Mouse (Mus musculus): ENCODE measurements around the gene Fasn. TPM values are rescaled to one million over a fixed set of nuclear protein-coding genes. Genes with fewer than 3 reads are reported as not detected.
"Not testable (repeated sequence)": the region's sequence is repeated elsewhere in the genome, so short reads cannot be mapped to it uniquely, and the experiment has no call there.

The Fasn gene
- polyA plus RNA-seq, 1 experiment from 2014 or later = 125 TPM

DNA sequence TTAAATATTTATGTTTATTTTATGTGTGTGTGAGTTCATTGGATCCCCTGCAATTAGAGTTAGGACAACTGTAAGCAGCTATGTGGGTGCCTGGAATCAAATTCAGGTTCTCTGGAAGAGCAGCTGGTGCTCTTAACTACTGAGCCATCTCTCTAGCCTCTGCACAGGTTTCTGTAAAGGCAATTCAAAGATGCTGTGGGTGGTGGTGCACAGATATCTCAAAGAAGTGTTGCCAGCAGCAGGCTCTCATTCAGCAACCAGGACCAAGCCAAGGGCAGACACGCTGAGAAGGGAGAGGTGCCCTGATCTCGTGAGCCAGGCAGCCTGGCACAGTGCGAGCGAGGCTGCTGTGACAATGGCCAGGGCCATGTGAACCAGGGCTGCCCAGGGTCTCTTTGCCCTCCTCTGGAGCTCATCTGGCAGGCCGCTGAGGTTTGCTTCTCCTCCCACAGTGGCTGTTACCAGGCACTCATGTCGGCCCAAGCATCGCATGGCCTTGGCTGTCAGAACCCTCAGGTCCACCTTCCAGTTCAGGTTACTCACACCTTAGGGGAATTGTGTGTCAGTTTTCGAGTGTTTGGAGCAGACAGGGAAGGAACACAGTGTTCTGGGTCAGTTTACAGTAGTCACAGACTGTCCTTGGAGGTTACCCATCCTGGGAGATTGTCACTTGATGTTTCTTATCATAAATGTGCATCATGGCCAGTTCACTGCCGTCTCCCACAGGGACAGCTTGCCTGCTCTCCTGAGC lies 22.6 kb upstream of the Fasn start:
- H3K9me3 ChIP-seq (replicated peaks) = no peaks in the 10 kb centered on the region
- H3K27ac ChIP-seq = no peak overlapping the region
- H3K4me1 ChIP-seq = peaks cover 8% of the 10 kb centered on the region
- WGBS = 89% methylated on average over 9 of the region's 9 CpGs
- DNase-seq (ENCODE audit: low spot score) = no peak
- no peaks in the 10 kb centered on the region for H3K27me3 ChIP-seq (ENCODE audit: low read depth, poor library complexity, severe bottlenecking)
- no peak overlapping the region for H3K4me3 ChIP-seq
- no peaks in the 10 kb centered on the region for H3K36me3 ChIP-seq

- no peaks in the 10 kb centered on the region for H3K27me3 ChIP-seq (ENCODE audit: low read depth, poor library complexity, severe bottlenecking)
- no peaks in the 10 kb centered on the region for H3K36me3 ChIP-seq
- WGBS = 88% methylated on average over 4 of the region's 4 CpGs
- no peak overlapping the region for H3K4me3 ChIP-seq
- peaks cover 3% of the 10 kb centered on the region; the same call in 1 of the 2 replicates for H3K4me1 ChIP-seq
- no peak for DNase-seq (ENCODE audit: low spot score)
- H3K9me3 ChIP-seq (replicated peaks) = no peaks in the 10 kb centered on the region
- no peak overlapping the region for H3K27ac ChIP-seq
These were observed 20.0 kb upstream of the Fasn start for GRCm38 (mm10) chr11:120844329-120844728.

GRCm38 (mm10) chr11:120833555-120834280 lies 9.4 kb upstream of the Fasn start:
- no peaks in the 10 kb centered on the region for H3K4me1 ChIP-seq
- peaks cover 5% of the 10 kb centered on the region; the same call in 1 of the 2 replicates for H3K36me3 ChIP-seq
- no peaks in the 10 kb centered on the region for H3K27me3 ChIP-seq (ENCODE audit: low read depth, poor library complexity, severe bottlenecking)
- no peaks in the 10 kb centered on the region for H3K9me3 ChIP-seq (replicated peaks)
- DNase-seq (ENCODE audit: low spot score) = no peak
- no peak overlapping the region for H3K27ac ChIP-seq
- H3K4me3 ChIP-seq = no peak overlapping the region
- WGBS = 86% methylated on average over 8 of the region's 8 CpGs

DNA sequence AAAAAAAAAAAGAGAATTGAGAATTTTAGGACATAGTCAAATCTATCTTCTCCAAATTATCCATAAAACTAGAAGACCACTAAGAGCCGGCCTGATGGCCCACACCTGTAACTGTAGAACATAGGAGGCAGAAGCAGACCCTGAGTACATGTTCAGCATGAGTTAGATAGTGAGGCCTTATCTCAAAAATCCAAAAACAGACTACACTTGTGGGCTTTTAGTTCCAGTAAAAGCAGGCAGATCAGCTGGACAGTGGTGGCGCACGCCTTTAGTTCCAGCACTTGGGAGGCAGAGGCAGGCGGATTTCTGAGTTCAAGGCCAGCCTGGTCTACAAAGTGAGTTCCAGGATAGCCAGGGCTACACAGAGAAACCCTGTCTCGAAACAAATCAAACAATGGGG lies 8.6 kb upstream of the Fasn start:
- not testable (repeated sequence) for DNase-seq (ENCODE audit: low spot score); H3K4me1 ChIP-seq; H3K27ac ChIP-seq; H3K27me3 ChIP-seq (ENCODE audit: low read depth, poor library complexity, severe bottlenecking); H3K4me3 ChIP-seq; H3K36me3 ChIP-seq; H3K9me3 ChIP-seq (replicated peaks)
- 95% methylated on average over 5 of the region's 5 CpGs for WGBS

- Histone ChIP-seq H3K4me3 (no peak overlapping the region), H3K27ac (no peak overlapping the region), H3K4me1 (no peaks in the 10 kb centered on the region), H3K9me3 (replicated peaks) (no peaks in the 10 kb centered on the region), H3K27me3 (ENCODE audit: low read depth, poor library complexity, severe bottlenecking) (no peaks in the 10 kb centered on the region), H3K36me3 (peaks cover 5% of the 10 kb centered on the region; the same call in 1 of the 2 replicates)
- no peak for DNase-seq (ENCODE audit: low spot score)
- 92% methylated on average over 3 of the region's 3 CpGs for WGBS
These were observed 7.5 kb upstream of the Fasn start for GRCm38 (mm10) chr11:120831659-120832440.

GRCm38 (mm10) chr11:120830686-120831085 lies 6.3 kb upstream of the Fasn start:
- H3K4me1 ChIP-seq = peaks cover 10% of the 10 kb centered on the region
- 85% methylated on average over 12 of the region's 12 CpGs for WGBS
- H3K27me3 ChIP-seq (ENCODE audit: low read depth, poor library complexity, severe bottlenecking) = no peaks in the 10 kb centered on the region

DNA sequence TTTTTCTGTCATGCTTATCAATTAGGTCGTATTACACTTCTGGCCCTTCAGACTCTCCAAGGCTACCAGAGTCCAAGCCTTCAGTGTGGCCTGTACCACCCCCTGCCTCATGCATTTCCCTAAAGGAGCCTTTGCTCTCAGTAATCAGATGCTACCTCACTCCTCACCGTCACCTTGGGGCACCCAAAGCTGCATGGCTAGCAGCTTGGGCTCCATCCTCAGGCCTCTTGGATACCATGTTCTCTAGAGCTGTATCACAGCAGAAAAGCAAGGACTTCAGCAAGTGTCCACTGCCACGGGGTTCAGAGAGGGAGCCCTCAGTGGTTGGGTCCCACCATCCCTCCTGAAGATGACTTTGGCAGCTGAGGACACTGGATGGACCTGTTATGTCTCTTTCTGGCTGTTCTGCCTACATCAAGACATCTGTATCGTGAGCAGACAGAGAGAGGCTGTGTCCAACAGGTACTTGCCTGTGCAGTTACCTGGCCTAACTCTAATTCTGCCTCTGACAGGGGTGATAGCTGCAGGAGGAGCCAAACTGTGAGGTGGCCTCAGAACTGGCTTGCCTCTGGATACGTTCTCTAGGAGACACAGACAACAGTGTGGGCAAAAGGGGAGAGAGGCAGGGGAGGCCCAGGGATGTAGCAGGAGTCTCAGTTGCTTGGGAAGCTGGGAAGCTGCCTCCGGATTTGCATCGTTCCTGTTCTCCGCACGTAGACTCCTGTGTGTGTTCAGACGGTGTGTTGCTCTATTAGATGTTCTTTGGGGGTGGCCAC lies 5.6 kb upstream of the Fasn start:
- Histone ChIP-seq H3K27ac (no peak overlapping the region; the same call in 1 of the 2 replicates), H3K9me3 (replicated peaks) (no peaks in the 10 kb centered on the region), H3K4me1 (peaks cover 17% of the 10 kb centered on the region), H3K4me3 (no peak overlapping the region), H3K27me3 (ENCODE audit: low read depth, poor library complexity, severe bottlenecking) (no peaks in the 10 kb centered on the region), H3K36me3 (peaks cover 10% of the 10 kb centered on the region)
- DNase-seq (ENCODE audit: low spot score) = no peak
- 90% methylated on average over 10 of the region's 10 CpGs for WGBS

More at GRCm38 (mm10) chr11:120830686-120831085, 6.3 kb upstream of the Fasn start:
- DNase-seq (ENCODE audit: low spot score) = no peak
- peaks cover 10% of the 10 kb centered on the region for H3K36me3 ChIP-seq
- no peak overlapping the region for H3K4me3 ChIP-seq
- H3K9me3 ChIP-seq (replicated peaks) = no peaks in the 10 kb centered on the region
- no peak overlapping the region for H3K27ac ChIP-seq

GRCm38 (mm10) chr11:120828416-120828815 lies 4.1 kb upstream of the Fasn start:
- DNase-seq (ENCODE audit: low spot score) = no peak
- H3K27ac ChIP-seq = peak overlapping the region; percentile 50
- no peak overlapping the region for H3K4me3 ChIP-seq
- no peaks in the 10 kb centered on the region for H3K9me3 ChIP-seq (replicated peaks)
- H3K4me1 ChIP-seq = peaks cover 24% of the 10 kb centered on the region
- peaks cover 10% of the 10 kb centered on the region for H3K36me3 ChIP-seq
- H3K27me3 ChIP-seq (ENCODE audit: low read depth, poor library complexity, severe bottlenecking) = no peaks in the 10 kb centered on the region
- 92% methylated on average over 4 of the region's 4 CpGs for WGBS

DNA sequence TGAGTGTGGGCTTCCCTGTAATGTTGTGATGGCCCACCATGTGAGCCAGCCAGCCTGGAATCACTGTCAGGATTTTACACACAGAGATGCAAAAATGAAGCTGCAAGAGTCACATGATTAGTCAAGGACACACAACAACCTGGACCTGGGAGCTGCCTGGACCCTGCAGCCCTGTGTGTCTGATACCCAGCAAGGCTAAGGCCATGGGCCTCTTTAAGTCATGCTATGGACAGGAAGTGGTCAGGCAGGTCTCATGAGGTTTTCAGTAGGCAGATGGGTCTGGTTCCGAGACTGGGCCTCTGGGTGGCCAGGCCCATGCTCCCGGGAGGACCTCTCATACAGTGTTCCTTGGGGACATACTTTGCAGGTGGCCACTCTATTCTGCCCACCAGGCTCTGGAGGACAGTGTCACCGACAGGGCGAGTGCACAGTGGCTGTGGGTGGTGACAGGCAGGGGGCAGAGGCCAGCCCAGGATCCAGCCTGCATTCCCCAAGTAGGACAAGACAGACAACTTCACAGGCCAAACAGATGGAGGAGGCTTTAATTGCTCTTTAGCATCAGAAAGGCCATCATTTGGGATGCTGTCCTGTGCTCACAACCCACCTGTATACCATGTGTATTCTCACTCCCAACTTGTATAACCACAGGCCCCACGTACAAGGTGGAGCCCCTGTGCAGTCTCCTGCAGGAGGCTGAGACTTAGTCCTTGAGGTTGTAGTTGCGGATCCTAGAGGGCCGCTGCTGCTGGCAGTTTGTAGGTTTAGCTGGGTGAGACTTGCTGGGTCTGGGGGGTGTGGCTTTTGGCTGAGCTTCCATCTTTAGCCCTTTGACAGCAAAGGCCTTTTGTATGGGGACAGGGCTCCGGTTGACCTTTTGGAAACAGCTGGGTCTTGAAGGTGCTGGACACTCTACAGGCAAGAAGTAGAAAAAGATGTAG lies 1.9 kb upstream of the Fasn start:
- peaks cover 43% of the 10 kb centered on the region for H3K4me1 ChIP-seq
- DNase-seq (ENCODE audit: low spot score) = no peak
- H3K27ac ChIP-seq = peak overlapping the region; percentile 98
- H3K36me3 ChIP-seq = peaks cover 27% of the 10 kb centered on the region
- H3K4me3 ChIP-seq = no peak overlapping the region
- no peaks in the 10 kb centered on the region for H3K9me3 ChIP-seq (replicated peaks)
- 86% methylated on average over 8 of the region's 8 CpGs for WGBS
- no peaks in the 10 kb centered on the region for H3K27me3 ChIP-seq (ENCODE audit: low read depth, poor library complexity, severe bottlenecking)

DNA sequence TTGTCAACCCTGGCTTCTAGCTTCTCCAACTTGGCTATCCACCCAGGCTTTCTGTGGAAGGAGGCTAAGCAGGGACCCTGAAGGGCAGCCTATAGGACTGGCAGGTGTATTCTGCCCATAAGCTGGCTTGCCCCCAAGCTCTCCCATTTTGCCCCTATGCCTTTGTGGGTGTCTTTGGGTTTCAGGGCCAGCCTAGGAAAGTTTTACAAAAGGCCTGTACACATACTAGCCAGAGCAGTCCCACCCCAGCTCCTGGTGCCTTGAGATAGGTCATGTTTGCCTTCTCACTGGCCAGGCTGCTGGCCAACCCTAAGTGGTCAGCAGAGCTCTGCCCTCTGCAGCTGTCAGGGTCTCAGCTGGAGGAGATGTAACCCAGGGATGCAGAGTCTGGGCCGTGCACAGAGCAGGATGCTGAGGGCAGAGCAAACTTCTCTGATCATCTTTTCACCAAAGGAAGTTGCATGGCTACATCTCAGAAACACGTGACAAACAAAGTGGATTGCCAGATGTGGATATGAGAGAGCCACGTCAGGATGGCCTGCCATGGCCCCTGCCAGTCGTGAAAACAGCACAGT lies 1.0 kb upstream of the Fasn start:
- WGBS = 38% methylated on average over 4 of the region's 4 CpGs
- no peaks in the 10 kb centered on the region for H3K9me3 ChIP-seq (replicated peaks)
- no peak for DNase-seq (ENCODE audit: low spot score)
- peaks cover 35% of the 10 kb centered on the region for H3K36me3 ChIP-seq
- no peaks in the 10 kb centered on the region for H3K27me3 ChIP-seq (ENCODE audit: low read depth, poor library complexity, severe bottlenecking)
- H3K4me3 ChIP-seq = peak overlapping the region; percentile 91
- peaks cover 48% of the 10 kb centered on the region for H3K4me1 ChIP-seq
- peak overlapping the region; percentile 98 for H3K27ac ChIP-seq

- Histone ChIP-seq H3K4me1 (peaks cover 48% of the 10 kb centered on the region), H3K9me3 (replicated peaks) (no peaks in the 10 kb centered on the region)
- peak; percentile 77 for DNase-seq (ENCODE audit: low spot score)
These were observed 491 bp upstream of the Fasn start for GRCm38 (mm10) chr11:120824787-120825288.

More at GRCm38 (mm10) chr11:120824787-120825288, 491 bp upstream of the Fasn start:
- Histone ChIP-seq H3K36me3 (peaks cover 37% of the 10 kb centered on the region), H3K4me3 (peak overlapping the region; percentile 91), H3K27ac (peak overlapping the region; percentile 98), H3K27me3 (ENCODE audit: low read depth, poor library complexity, severe bottlenecking) (no peaks in the 10 kb centered on the region)
- 0% methylated on average over 21 of the region's 21 CpGs for WGBS

All from limb, embryonic 10.5 days (tissue).